Mouse (Mus musculus): ENCODE data around the gene Cd47.

- no peak for TF ChIP-seq POLR2A (IDR thresholded peaks at IDR 0.05; ENCODE audit: low read depth, low read length)
- TF ChIP-seq CTCF (IDR thresholded peaks at IDR 0.05; ENCODE audit: extremely low read depth, insufficient read depth, insufficient read length, insufficient replicate concordance): no peak
These were observed 139.0 kb downstream of the Cd47 start for GRCm38 (mm10) chr16:49939376-49939775.
